Mouse (Mus musculus) stomach, embryonic 16.5 days (tissue): ENCODE measurements at regions not wholly inside any gene's neighbourhood (a gene's known extent, or its start where the extent isn't known, plus 50 kb on each side); places are given as distances from the start of the nearest gene placed in this dataset.

Experiments
- ATAC-seq: fragments of 200-750 bp; cut with Nextera tagmentation; 2 replicates; pipeline ENCODE4 v1.8.0; 2017; ENCODE audit warnings: moderate number of reproducible peaks, moderate TSS enrichment; ENCODE audit not compliant: insufficient read depth, low FRiP score
- H3K27ac ChIP-seq: fragments of 300-500 bp; sonication (generic); 2 replicates; pipeline ENCODE4 v1.5.1; 2014; ENCODE audit warnings: low read length
- H3K27me3 ChIP-seq: fragments of 300-500 bp; sonication (generic); 2 replicates; pipeline ENCODE4 v1.6.1; 2014; ENCODE audit warnings: low read length, control low read depth, mixed read lengths; ENCODE audit not compliant: control insufficient read depth, insufficient read depth
- H3K36me3 ChIP-seq: fragments of 300-500 bp; sonication (generic); 2 replicates; pipeline ENCODE4 v1.6.1; 2014; ENCODE audit warnings: low read length; ENCODE audit not compliant: control insufficient read depth, insufficient read depth
- H3K4me1 ChIP-seq: fragments of 300-500 bp; sonication (generic); 2 replicates; pipeline ENCODE4 v1.6.1; 2014; ENCODE audit warnings: low read length, control low read depth, mixed read lengths; ENCODE audit not compliant: control insufficient read depth, insufficient read depth
- H3K4me2 ChIP-seq: fragments of 300-500 bp; sonication (generic); 2 replicates; pipeline ENCODE4 v1.6.1; 2014; ENCODE audit warnings: low read depth, low read length, mixed read lengths
- H3K4me3 ChIP-seq: fragments of 300-500 bp; sonication (generic); replicated peaks from 2 replicates; pipeline ENCODE4 v1.5.1; 2014; ENCODE audit warnings: mild to moderate bottlenecking, low read length
- H3K9ac ChIP-seq: fragments of 300-500 bp; sonication (generic); 2 replicates; pipeline ENCODE4 v1.6.1; 2014; ENCODE audit warnings: low read length
- H3K9me3 ChIP-seq: fragments of 300-500 bp; sonication (generic); replicated peaks from 2 replicates; pipeline ENCODE4 v1.6.1; 2016; ENCODE audit warnings: low read length, control low read depth; ENCODE audit not compliant: control insufficient read depth
- WGBS: fragments of 180-500 bp; shearing (Covaris S2); extraction: QIAGEN DNeasy Blood & Tissue Kit; methylation state at CpG from one replicate; pipeline ENCODE4 v1.1.7; 2014; 5-methylcytosine and 5-hydroxymethylcytosine counted together

DNA sequence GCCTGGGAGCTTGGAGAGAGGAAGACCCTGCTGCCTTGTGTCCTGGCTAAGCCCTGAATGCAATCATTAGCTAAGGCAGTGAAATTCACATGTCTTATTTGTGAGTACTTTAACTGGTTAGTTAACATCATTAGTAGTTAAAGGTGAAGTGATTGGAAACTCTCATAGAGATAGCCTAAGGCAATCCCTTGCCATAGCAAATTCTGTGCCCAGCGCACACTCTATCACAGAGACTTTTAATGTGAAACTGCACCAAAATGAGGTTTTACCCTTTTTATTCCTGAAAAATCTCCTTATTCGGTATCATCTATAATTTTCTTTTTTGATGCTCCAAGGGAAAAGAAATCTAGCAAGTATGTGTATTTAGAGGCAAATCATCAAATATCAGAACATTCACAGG lies 451.6 kb downstream of the Gm21750 start:
- H3K9ac ChIP-seq = no peak overlapping the region
- no peak for ATAC-seq
- H3K4me1 ChIP-seq = peaks cover 2% of the 10 kb centered on the region; the same call in 1 of the 2 replicates
- H3K36me3 ChIP-seq = no peaks in the 10 kb centered on the region
- no peaks in the 10 kb centered on the region for H3K9me3 ChIP-seq
- H3K4me2 ChIP-seq = no peak overlapping the region
- no peak overlapping the region for H3K27ac ChIP-seq
- H3K4me3 ChIP-seq = no peak overlapping the region
- H3K27me3 ChIP-seq = no peaks in the 10 kb centered on the region
- 86% methylated on average over 2 of the region's 2 CpGs for WGBS

DNA sequence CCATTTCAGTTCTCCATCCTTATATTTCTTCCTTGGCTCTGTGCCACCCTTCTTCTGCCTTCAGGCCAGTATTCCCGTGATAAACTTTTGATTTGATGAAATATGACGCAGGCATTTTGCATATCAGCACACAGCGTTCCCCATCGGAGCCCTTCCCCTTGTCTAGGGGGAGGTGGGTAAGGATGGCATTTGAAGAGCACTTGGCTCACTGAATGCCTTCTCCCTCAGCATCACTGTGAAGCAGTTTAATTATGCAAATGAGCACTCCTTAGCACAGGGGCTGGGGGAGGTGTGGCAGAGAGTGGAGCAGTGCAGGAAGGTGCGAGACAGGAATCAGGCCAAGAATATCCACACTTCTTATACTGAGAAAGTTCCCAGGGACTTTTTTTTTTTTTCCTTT lies 452.1 kb downstream of the Gm21750 start:
- Histone ChIP-seq H3K36me3 (no peaks in the 10 kb centered on the region), H3K27ac (no peak overlapping the region), H3K4me3 (no peak overlapping the region), H3K4me2 (no peak overlapping the region), H3K27me3 (no peaks in the 10 kb centered on the region), H3K9ac (no peak overlapping the region), H3K4me1 (peaks cover 2% of the 10 kb centered on the region; the same call in 1 of the 2 replicates), H3K9me3 (no peaks in the 10 kb centered on the region)
- 51% methylated on average over 5 of the region's 5 CpGs for whole genome bisulfite sequencing
- ATAC-seq = no peak

DNA sequence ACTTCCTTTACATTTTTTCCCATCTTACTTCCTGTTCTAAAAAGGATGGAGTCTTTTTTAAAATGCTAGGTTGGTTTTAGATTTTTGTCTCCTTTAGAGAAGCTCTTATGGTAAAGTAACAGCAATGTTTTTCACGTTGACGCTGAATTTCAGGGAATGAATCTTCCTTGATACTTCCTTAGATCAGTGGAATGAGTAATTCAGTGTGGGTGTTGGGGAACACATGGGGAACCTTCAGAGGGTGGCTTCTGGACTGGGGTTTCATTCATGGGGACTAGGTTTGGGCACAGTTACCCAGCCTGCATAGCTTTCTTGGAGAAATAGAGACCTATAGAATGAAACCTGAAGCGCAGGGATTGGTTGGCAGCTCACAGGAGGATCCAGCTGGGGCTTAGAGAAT lies 452.5 kb downstream of the Gm21750 start:
- WGBS = 62% methylated on average over 3 of the region's 3 CpGs

DNA sequence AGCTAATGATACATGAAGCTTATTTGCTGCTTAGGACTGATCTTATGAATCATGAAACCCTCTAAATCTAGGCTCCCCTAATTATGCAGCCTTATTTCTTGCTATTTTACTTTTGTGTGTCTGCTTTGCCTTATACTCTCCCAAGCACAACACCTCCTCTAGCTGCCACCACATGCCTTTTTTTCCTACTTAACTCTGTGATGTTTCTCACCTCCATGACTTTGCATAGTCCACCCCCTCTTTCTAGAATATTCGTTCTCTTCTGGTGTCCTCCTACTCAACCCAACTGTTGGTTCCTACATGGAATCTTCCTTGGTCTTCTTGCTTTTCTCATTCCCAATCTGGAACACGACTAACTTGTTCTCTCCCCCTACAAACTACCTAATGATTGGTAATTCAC lies 456.7 kb downstream of the Gm21750 start:
- H3K4me3 ChIP-seq = no peak overlapping the region
- H3K4me1 ChIP-seq = peaks cover 2% of the 10 kb centered on the region; the same call in 1 of the 2 replicates
- H3K27me3 ChIP-seq = no peaks in the 10 kb centered on the region
- no peaks in the 10 kb centered on the region for H3K9me3 ChIP-seq
- H3K27ac ChIP-seq = no peak overlapping the region
- WGBS = 71% methylated on average over 2 of the region's 2 CpGs
- H3K9ac ChIP-seq = no peak overlapping the region
- no peak for ATAC-seq
- H3K36me3 ChIP-seq = no peaks in the 10 kb centered on the region
- H3K4me2 ChIP-seq = no peak overlapping the region

More for the DNA sequence above, 452.5 kb downstream of the Gm21750 start:
- Histone ChIP-seq H3K9me3 (no peaks in the 10 kb centered on the region), H3K4me1 (peaks cover 2% of the 10 kb centered on the region; the same call in 1 of the 2 replicates), H3K27me3 (no peaks in the 10 kb centered on the region), H3K36me3 (no peaks in the 10 kb centered on the region), H3K4me2 (no peak overlapping the region), H3K4me3 (no peak overlapping the region), H3K27ac (no peak overlapping the region), H3K9ac (no peak overlapping the region)
- no peak for ATAC-seq

DNA sequence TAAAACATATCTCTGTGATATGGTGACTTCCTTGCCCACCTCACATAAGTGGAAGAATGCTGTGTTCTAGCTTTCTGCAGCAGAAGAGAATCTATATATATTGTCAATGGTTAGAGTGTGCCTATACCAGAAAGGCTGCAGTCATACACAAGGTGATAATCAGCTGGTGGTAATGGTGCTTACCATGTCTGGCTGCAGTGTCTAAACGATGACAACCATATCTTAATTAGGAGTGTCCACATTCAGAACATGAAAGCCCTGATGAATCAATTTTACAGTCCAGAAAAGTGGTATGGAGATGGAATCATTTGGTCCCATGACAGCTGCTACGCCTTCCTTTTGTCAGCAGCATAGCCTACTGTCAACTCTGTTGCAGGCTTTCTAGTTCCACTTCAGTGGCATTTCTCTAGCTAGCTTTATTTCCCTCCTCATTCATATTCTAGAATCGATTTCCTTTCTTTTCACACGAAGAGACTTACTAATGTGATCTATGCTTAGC lies 484.2 kb downstream of the Gm21750 start:
- no peaks in the 10 kb centered on the region for H3K36me3 ChIP-seq
- H3K4me3 ChIP-seq = no peak overlapping the region
- no peak for ATAC-seq
- no peaks in the 10 kb centered on the region for H3K9me3 ChIP-seq
- WGBS = 79% methylated on average over 4 of the region's 4 CpGs
- no peak overlapping the region for H3K4me2 ChIP-seq
- H3K27me3 ChIP-seq = no peaks in the 10 kb centered on the region
- H3K4me1 ChIP-seq = no peaks in the 10 kb centered on the region
- no peak overlapping the region for H3K9ac ChIP-seq
- H3K27ac ChIP-seq = no peak overlapping the region

DNA sequence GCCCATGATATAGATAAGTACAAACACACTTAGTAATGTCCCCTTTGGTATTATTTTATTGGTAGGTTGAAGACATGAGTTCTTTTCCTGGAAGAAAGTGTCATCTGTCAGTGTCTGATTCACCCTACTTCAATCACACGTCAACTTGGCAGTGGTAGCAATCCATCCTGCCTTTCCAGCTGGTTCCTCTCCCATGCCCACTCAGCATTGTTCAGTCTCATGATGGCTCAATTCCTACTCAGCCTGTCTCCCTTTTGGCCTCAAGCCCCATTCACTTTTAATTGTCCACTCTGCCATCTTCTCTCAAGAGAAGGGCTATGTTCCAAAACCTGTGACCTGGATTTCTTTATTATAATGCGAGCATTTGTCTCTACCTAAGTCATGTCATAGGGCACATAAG lies 474.4 kb upstream of the Htr2a start:
- no peak overlapping the region for H3K4me2 ChIP-seq
- no peaks in the 10 kb centered on the region for H3K27me3 ChIP-seq
- no peak overlapping the region for H3K9ac ChIP-seq
- H3K4me1 ChIP-seq = no peaks in the 10 kb centered on the region
- WGBS = 86% methylated on average over 2 of the region's 2 CpGs
- no peak for ATAC-seq
- no peak overlapping the region for H3K4me3 ChIP-seq
- no peaks in the 10 kb centered on the region for H3K36me3 ChIP-seq
- no peaks in the 10 kb centered on the region for H3K9me3 ChIP-seq
- H3K27ac ChIP-seq = no peak overlapping the region

DNA sequence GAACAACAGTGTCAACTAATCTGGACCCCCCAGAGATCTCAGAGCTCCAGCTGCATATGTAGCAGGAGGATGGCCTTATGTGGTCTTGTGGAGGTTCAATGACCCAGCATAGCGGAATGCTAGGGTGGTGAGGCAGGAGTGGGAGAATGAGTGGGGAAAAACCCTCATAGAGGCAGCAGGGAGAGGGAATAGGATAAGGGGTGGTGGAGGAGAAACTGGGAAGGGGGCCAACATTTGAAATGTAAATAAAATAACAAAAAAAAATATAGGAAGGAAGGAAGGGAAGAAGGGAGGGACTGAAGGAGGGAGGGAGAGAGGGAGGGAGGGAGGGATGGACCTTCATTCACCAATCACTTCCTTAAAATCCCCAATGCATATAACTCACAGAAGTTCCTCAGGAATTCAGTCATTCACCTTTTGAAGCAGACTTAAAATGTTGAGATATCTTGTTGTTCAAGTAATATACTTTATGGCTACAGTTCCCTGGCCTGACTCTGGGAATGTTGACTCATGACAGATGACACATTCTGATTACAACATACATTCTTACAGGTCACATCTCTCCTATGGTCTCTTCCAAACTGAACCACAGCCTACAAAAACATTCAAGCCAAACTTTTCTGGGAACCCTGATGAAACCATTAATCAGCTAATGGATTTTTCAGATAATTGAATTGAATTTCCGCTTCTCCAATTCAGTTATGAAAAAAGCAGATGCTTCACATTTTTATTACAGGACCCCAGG lies 471.3 kb upstream of the Htr2a start:
- no peak overlapping the region for H3K9ac ChIP-seq
- WGBS = 83% methylated on average over 2 of the region's 2 CpGs
- H3K27me3 ChIP-seq = no peaks in the 10 kb centered on the region
- H3K4me3 ChIP-seq = no peak overlapping the region
- no peaks in the 10 kb centered on the region for H3K36me3 ChIP-seq
- no peak for ATAC-seq
- no peak overlapping the region for H3K4me2 ChIP-seq
- no peaks in the 10 kb centered on the region for H3K4me1 ChIP-seq
- no peak overlapping the region for H3K27ac ChIP-seq
- H3K9me3 ChIP-seq = no peaks in the 10 kb centered on the region

DNA sequence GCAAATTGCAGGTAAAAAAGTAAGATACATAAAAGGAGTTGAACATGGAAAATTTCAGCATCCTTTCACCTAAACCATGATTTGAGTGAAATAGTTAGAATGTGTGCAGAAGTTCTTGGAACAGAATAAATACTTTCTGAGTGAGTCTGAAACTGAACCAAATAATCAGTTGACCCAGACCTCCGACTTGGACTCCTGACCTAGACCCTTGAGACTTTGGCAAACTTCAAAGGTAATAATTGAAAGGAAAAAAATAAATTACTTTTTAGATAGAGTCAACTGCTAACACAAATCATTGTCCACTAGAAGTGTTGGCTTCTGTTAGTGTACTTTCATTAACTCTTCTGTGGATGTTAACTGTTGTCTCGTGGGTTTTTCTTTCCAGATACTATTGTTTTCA lies 460.6 kb upstream of the Htr2a start:
- 72% methylated on average over 2 of the region's 2 CpGs for WGBS
- Histone ChIP-seq H3K4me2 (no peak overlapping the region), H3K36me3 (no peaks in the 10 kb centered on the region)

DNA sequence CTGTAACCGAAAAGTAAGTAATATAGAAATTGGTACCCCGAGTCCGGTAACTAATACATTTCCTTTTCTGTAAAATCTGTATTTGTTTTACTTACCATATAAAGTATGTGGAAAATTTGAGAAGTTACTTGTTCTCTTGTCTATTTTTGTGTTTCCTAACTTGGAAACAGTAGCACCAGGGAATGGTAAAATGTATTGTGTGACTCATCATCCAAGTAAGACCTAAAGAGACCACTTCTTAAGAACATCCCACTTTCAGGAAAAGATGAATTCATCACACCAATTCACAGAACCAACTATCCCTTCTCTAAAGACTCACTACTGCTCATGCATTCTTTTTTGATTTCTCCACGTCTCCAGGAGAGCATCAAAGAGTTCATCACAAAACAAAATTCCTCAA lies 457.6 kb upstream of the Htr2a start:
- ATAC-seq = no peak
- Histone ChIP-seq H3K4me3 (no peak overlapping the region), H3K4me2 (no peak overlapping the region), H3K9me3 (no peaks in the 10 kb centered on the region), H3K9ac (no peak overlapping the region), H3K36me3 (no peaks in the 10 kb centered on the region), H3K27me3 (no peaks in the 10 kb centered on the region), H3K4me1 (no peaks in the 10 kb centered on the region), H3K27ac (no peak overlapping the region)
- 84% methylated on average over 4 of the region's 4 CpGs for WGBS

More for the DNA sequence above, 460.6 kb upstream of the Htr2a start:
- no peak overlapping the region for H3K27ac ChIP-seq
- no peaks in the 10 kb centered on the region for H3K27me3 ChIP-seq
- no peak for ATAC-seq
- H3K4me3 ChIP-seq = no peak overlapping the region
- H3K9me3 ChIP-seq = no peaks in the 10 kb centered on the region
- H3K4me1 ChIP-seq = no peaks in the 10 kb centered on the region
- no peak overlapping the region for H3K9ac ChIP-seq
